Mouse (Mus musculus): Measurements from ENCODE around the gene Atn1. TPM values are rescaled to one million over a fixed set of nuclear protein-coding genes. Genes with fewer than 3 reads are reported as not detected.

The Atn1 gene
- total RNA-seq, 2 experiments from 2014 or later: 61.0 to 70.5 TPM

DNA sequence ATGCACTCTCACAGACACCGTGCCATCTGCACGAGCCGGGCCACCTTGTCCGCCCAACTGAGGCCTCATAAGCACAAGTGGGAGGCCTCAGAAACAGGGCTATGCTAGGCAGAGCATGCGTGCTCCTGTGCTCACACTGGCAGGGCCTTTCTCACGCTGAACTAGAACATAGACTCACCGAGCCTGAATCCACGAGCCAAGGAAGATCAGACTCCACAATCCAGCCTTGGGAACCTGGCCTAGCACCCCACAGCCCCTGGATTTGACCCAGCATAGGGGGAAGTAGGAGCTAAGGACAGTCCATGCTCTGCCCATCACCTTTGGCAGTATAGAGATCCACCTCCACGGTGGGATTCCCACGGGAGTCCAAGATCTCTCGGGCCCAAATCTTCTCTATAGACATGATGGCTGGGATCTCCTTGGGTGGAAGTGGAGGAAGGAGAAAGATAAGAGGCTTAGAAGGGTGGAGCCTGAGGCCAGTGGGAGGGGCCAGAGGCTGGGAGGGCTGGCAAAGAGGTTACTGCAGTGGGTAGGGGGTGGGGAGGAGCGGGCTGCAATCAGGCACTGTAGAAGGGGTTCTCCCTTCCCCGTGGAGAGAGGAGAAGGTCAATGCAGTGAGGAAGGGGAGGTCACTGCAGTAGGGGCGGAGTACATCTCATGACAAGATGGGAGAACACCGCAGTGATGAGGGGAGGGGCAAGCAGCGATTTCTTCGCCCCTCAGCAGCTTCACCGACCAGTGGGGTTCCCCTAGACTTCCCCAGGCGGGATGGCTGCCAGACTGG, 11.8 kb upstream of the Atn1 start:
- no peak for DNase-seq

DNA sequence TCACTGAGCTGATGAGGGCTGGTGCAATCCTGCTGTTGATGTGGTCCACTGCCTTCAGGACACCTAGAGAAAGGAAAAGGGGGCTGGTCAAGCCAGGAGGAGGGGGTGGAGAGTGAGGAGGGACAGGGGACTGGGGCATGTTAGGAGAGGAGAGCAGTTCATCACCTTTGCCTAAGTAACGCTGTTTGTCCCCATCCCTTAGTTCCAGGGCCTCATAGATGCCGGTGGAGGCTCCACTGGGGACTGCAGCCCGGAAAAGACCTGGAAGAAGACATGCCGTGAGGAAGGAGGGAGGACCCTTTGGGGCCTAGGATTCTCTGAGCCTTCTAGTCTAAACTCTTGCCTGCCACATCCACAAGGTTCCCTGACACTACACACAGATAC, 11.2 kb upstream of the Atn1 start:
- no peak for DNase-seq

DNA sequence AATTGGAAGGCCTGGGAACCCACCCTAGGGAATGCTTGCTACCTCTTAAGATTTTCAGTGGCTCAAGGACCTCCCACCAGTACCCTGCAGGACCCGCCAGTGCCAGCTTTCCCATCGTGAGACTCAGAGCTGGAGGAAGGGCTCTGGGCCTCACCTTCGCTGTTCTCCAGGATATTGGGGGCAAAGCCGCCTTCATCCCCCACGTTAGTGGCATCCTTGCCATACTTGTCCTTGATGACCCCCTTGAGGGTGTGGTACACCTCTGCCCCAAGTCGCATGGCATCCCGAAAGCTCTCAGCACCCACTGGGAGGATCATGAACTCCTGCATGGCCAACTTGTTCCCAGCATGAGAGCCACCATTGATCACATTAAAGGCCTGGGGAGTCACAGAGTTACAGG, 9.6 kb upstream of the Atn1 start:
- DNase-seq: no peak

DNA sequence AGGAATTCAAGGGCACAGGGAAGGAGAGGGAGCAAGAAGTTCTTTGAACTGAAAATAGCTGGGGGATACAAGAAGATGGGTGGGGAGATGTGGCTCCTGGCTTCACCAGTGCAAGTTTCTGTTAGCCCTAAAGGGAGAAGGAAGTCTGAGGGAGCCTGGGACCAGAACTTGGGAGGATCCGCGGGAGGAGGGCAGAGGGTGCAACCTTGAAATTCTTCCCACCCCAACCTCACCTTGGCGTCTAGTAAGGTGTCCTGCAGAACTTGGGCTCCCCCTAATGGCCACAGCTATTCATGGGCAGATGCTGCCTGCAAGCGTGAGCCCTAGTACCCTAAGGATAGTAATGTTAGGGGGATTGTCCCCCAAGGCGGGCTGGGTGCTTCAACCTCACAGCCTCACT, 2.9 kb upstream of the Atn1 start:
- peak; percentile 92 for DNase-seq

DNA sequence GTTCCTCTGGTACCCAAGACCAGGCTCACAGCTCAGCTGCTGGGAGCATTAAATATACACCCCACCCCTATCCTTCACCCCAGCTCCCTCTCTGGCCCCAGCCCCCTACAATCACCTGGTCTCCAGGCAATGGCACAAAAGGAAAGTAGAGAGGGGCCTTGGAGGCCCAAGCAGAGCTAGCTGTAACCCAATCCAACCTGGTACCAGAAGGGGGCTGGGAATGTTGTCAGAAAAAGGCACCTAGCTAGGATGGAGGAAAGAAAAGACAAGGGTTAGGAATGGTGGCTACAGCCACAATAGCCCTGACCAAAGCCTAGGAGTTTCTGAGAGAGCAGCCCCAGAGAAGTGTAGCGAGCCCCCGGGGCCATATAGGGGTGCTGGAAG, 2.5 kb upstream of the Atn1 start:
- DNase-seq: no peak

DNA sequence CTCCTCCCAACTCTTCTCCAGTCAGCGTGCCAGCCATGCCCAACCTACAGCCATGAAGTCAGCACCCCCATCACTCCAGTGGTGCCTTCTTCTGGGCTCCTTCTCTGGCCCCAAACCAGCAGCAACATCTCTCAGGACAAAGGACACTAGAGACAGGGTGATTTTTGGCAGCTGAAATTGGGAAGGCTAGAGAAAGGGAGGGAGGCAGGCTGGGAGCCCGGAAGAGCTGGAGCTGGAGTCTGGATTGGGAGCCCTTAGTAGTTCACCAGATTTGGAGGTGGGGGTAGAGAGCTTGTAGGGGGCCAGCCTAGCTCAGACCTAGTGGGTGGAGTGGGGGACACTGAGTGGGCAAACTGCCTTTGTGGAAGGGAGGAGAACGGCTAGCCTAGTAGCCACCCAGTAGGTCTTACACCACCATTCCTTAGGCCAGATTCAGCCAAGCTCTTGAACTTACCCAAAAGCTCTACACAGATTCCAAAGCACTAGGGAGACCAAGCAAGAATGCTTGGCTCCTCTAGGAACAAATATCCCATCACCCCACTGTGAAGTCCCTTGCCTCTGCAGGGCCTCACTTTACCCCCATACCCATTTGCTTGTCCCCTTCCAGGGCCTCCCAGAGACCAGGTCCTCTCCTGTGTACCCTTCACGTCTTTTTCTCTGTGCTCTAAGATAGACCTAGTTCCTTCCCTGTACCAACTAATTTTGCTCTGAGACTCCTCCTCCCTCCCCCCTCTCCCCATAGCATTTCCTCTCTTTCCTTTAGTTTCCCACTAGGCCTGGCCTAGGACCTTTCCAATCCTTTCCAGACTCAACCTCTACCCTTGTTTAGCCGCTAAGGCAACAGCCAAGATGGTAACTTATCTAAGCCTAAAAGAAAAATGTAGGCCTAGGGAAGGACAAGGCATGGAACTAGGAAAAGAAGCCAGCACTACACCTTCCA, 1.9 kb upstream of the Atn1 start:
- peak; percentile 58 for DNase-seq

DNA sequence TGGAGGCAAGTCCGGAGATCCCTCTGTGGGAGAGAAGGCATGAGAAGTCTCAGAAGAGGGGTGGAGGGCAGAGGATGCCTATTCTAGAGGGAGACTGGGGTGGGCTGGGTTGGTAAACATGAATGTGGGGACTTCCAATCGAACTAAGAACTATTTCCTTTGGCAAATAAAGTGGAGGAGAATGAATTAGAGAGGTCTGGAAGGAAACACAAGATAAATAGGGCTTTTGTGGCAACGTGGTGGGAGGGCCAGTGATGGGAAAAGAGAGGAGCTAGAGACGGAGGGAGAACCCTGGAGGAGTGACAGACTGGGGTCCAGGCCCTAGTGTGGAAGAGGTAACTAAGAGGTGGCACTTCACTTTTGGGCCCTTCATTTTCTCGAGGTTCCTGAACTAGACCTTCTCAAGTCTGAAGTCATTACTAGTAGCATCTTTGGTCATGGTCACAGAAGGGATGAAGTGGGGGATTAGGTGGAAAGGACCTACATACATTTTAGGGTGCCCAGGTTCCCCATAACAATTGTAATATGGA, 1.1 kb upstream of the Atn1 start:
- DNase-seq: no peak

DNA sequence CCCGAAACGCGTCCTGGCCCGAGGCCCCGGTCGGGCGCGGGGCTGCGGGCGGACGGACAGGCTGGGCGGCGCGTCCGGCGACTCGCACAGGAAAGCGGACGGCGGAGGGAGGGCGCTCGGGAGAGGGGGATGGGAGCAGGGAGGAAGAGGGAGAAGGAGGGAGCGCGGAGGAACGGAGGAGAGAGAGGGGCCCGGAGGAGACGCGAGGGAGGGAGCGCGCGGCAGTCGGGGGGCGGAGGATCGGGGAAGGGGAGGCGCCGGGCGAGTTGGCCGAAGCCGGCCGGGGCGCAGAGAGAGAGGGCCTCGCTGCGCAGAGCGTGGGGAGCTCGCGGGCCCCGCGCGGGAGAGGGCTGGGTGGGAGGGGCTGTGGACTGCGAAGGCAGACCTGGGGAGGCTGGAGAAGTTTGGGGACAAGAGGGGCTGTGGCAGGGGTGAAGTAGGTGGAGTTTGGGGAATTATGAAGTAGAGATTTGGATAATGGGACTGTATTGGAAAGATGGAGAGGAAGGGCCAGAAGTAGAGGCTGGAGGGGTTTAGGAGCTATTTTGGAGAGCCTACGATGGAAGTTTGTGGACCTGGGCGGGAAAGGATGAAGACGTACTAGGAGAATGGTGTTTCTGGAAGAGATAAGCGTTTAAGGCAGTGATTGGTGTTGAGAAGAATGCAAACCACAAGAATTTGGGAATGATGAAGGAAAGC, 477 bp upstream of the Atn1 start:
- peak; percentile 90 for DNase-seq

DNA sequence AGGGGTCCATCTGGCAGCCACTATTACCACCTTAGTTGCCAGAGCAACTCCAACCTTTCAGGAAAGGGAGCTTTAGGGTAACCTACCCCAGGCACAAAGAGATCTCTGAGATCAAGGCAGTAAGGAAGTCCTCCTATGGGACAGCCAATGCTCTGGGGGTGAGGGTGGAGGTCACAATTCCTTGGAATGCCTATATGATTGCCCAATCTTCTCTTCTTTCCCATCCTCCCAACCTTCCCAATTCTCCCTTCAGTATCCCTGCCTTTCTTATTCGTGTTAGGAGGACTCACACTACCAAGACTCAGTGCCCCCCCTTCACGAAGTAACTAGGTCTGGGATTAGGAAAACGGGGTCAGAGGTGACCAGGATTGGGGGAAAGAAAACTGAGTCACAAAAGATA, 1.0 kb downstream of the Atn1 start:
- no peak for DNase-seq

DNA sequence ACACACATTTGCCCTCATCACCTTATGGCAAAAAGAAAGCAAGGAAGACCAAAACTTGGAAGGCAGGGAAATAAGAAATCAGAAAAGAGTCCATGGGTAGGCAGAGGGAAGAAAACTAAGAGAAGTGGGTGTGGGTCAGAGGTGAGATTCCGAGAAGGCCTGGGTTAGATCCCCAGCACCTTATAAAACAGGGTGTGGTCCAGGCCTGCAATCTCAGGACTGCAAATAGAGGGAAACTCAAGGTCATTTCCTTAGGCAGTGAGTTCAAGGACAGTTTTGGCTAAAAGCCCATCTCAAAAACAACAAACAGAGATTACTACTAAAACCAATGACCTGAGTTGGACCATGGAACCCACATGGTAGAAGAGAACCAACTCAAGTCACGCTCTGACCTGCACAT, 2.5 kb downstream of the Atn1 start:
- no peak for DNase-seq

DNA sequence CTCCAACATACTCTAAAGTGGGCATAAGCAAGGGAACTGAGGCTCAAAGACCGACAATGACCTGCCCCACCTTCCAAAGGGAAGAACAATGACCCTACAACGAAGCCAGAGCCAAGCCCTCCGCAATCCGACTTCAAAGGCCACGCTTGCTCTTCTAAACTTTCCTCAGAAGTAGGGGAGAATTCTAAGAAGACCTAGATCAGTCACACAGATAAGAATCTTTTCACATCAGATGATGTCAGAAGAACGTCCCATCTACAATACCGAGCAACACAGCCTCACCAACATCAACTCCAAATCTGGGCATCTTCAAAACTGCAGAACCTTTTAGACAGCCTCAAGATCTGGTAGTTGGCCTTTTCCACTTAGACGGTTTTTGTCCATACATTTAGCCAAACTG, 5.9 kb downstream of the Atn1 start:
- no peak for DNase-seq

DNA sequence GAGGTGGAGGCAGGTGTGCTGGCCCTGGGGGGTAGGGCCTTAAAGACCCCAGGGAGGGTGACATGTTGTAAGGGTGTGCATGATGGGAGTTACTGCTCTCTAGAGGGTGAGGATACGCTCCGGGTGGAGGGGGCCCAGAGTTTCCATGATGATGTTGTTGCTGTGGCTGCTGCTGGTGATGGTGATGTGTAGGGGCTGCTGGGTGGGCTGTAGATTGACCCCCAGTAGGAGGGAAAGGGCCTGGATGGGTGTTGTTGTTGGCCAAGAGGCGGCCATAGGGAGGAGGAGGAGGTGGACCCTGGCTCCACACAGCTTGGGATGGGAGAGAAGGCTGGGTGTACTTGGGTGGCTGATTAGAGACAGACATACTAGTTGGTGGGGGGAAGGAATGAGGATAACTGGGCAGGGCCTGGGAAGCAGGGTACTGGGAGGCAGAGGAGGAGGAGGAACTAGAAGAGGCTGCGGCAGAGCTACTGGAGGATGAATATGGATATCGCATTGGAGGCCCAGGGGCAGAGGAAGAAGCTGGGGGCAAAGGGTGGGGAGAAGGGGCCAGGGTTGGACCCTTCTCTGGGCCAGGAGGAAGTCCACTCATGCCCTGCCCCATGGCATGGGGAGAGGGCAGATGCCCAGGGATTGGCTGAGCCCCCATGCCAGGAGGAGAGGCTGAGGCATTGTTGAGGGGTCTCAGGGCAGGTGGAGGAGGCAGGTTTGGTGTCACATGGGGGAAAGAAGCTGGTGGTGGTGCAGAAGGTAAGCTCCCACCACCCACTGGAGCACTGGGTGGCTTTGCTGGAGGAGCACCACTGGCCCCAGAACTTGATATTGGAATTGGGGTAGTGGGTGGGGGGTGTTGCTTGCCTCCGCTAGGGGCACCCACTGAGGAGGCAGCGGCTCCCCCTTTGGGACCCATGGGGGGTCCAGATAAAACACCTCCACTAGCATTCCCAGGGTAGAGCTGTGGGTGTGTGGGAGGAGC, 9.4 kb downstream of the Atn1 start:
- no peak for DNase-seq

DNA sequence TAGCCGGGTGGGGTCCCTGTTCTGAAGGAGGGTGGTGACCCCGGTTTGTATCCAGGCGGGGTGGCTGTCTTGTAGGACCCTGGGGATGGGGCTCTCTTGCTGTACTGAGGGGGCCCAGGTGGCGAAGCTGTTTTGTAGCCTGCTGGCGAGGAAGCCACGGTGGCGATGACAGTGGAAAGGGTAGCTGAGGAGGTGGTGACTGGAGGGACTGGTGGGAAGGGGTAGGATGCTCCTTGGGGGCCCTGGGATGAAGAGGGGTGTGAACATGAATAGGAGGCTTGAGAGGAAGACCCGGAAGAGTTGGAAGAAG, 10.1 kb downstream of the Atn1 start:
- DNase-seq: no peak

DNA sequence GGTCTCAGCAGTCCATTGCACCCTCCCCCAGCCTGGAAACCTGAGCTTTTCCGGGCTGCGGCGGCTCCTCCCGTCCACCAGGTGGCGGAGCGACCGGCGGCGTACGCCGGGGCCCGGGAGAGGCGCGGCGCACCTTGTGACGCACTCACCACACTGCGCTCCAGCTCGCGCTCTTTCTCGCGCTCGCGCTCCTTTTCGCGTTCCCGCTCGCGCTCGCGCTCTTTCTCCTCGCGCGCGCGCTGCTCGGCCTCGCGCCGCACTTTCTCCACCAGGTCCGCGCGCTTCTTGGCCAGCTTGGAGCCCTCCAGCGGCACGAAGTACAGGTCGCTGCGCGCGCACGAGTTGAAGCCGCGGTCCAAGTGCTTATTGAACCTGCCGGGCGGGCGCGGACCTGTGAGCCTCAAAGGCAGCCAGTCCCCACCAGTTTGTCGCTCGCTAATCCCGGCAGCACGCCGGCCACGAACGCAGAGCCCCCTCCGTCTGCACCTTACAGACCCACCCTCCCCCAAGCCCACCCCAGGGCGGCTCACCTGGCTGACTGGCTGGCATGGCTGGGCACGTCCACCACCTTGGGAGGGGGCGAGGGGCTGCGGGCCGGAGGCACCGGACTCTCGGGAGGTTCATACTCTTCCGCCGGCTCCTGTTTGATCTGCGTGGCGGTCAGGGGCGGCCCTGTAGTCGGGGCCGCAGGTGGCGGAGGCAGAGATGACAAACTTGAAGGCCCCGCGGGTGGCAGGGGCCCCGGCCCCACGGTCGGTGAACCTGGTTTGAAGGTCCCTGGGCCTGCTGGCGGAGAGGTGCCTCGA, 10.6 kb downstream of the Atn1 start:
- DNase-seq: peak; percentile 96

DNA sequence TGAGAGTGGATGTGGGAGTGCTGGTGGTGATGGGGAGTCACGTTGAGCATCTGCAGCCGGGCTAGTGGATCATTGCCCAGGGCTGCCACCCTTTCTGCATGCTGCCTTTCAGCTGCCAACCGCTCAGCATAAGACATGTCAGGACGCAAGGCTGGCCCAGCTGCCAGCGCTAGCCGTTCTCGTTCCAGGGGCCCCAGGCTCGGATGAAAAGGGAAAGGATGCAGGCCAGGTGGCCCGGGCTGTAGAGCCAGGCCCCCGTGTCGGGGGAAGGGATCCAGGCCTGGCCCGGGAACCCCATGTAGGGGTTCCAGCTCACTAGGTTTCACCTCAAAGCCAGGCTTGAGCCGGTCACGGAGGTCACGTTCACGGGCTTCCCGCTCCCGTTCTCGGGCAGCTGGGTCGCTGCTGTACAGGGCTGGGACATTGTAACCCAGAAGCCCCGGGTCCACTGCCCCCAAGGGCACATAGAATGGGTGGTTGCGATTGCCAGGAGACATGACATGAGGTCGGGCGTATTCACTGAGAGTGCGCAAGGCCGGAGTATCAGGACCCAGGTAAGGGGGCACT, 11.5 kb downstream of the Atn1 start:
- no peak for DNase-seq

DNA sequence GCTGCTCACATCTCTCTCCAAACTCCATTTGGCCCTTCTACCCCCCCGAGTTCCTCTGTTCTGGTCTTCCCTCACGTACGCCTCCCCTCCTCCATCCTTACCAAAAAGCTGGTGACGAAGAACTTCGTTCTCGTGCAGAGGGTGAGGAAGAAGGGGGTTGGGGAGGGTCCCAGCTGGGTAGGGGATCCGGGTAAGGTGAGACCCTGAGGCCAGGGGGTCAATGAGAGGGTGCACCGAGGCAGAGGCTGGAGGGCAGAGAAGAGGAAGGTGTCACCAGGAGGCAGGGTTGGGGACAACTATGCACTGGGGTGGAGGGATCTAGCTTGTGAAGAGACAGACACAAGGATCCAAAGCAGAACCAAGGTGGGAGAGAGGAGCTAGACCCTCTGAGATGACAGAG, 12.7 kb downstream of the Atn1 start:
- no peak for DNase-seq

DNA sequence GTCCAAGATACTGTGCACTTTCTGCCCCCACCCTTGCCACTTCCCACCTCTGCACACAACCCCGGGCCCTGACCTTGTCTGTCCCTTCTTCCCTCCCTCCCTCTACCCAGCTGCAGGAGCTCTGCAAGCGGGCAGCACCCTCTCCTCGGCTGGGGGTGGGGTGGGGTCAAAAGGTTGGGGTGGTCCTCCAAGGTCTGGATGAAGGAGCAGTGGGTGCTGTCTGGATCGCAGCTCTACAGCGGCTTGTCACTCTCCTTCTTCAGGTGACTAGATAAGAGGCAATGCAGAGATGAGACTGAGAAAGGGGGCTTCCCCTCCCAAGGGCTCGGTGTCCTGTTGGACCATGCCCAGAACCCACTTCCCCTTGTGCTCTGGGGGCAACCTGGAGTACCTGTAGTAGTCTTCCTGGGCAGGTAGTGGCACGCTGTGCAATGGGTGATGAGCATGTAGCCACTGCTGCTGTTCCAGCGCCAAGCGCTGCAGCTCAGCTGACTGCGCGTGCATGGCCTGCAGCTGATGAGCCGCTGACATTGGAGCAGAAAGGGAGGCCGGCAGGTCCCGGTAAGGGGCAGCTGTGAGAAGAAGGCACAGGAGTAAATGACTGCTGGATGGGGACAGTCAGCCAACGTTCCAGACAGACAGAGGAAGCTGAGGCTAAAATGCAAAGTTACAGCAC, 13.3 kb downstream of the Atn1 start:
- no peak for DNase-seq

DNA sequence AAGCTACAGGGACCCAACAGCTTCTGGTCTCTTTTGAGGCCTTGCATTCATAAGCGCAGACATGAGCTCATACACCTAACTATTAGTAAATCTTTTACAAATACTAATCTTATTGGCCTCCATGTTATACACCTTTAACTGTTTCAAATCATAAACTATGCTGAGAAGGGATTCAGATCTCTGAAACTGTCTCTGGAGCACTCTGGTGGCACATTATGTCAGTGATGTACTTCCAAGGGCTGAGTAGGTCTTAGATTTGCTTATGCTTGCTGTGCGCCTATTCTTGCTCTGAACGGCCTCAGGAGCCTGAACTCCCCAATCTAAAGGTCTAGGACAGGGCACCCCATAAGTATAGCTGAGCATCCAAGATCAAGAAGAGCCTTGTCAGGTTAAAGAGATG, 14.5 kb downstream of the Atn1 start:
- DNase-seq: no peak

DNA sequence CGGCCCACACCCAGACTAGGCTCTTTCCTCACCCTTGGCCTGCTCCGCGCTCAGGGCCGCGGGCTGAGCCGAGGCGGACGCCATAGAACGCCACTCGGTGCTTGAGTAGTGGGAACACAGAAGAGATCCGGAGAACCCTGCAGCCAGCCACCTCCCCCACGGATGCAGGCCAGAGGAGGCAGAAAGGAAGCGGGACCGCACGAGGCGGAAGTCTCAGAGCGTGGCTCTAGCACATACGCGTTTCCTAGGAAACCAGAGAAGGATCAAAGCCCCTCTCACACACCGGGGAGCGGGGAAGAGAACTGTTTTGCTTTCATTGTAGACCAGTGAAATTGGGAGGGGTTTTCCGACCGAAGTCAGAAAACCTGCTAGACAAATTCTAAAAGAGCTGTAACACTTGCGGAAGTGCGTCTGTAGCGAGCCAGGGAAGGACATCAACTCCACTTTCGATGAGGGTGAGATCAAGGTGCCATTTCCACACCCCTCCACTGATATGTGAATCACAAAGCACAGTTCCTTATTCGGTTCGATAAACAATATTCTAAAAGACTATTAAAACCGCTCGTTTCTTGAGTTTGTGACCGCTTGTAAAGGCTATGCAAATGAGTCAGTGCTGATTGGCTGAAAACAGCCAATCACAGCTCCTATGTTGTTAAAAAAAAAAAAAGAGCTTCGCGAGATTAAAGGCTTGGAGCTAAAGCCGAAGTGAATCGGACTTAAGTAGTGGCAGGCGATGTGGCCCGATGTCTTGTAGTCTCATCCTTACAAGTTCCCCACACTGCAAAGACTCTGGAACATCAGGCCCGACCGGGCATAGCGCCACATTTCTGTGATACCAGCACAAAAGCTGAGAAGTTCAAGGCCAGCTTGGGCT, 15.2 kb downstream of the Atn1 start, which contains the start of gene Grcc10:
Gene Grcc10 (minus strand): TSS at position 487 of the 874 bp plus-strand sequence.
- peak; percentile 89 for DNase-seq

Measured in heart, postnatal 4 days (tissue).